Mouse (Mus musculus) midbrain, embryonic 15.5 days (tissue): ENCODE results near the gene Zfp143. TPM values are rescaled to one million over a fixed set of nuclear protein-coding genes. Genes with fewer than 3 reads are reported as not detected.

ENCODE experiments used
- ATAC-seq: fragments of 200-750 bp; cut with Nextera tagmentation; replicated peaks from 2 replicates; pipeline ENCODE4 v1.8.0; 2017; ENCODE audit warnings: moderate TSS enrichment
- H3K27ac ChIP-seq: fragments of 300-500 bp; sonication (generic); 2 replicates; pipeline ENCODE4 v1.5.1; 2015; ENCODE audit warnings: mild to moderate bottlenecking, inconsistent platforms
- H3K27me3 ChIP-seq: fragments of 300-500 bp; sonication (generic); replicated peaks from 2 replicates; pipeline ENCODE4 v1.6.1; 2015; ENCODE audit warnings: inconsistent platforms
- H3K36me3 ChIP-seq: fragments of 300-500 bp; sonication (generic); replicated peaks from 2 replicates; pipeline ENCODE4 v1.6.1; 2015; ENCODE audit warnings: inconsistent platforms
- H3K4me1 ChIP-seq: fragments of 300-500 bp; sonication (generic); 2 replicates; pipeline ENCODE4 v1.6.1; 2015; ENCODE audit warnings: inconsistent platforms
- H3K4me2 ChIP-seq: fragments of 300-500 bp; sonication (generic); 2 replicates; pipeline ENCODE4 v1.6.1; 2015; ENCODE audit warnings: inconsistent platforms, mild to moderate bottlenecking, moderate library complexity
- H3K4me3 ChIP-seq: fragments of 300-500 bp; sonication (generic); 2 replicates; pipeline ENCODE4 v1.5.1; 2015; ENCODE audit warnings: mild to moderate bottlenecking, inconsistent platforms
- H3K9ac ChIP-seq: fragments of 300-500 bp; sonication (generic); 2 replicates; pipeline ENCODE4 v1.6.1; 2015; ENCODE audit warnings: mild to moderate bottlenecking, inconsistent platforms
- H3K9me3 ChIP-seq: fragments of 300-500 bp; sonication (generic); 2 replicates; pipeline ENCODE4 v1.6.1; 2016; ENCODE audit warnings: inconsistent platforms
- WGBS: fragments of 180-500 bp; shearing (Covaris S2); methylation state at CpG from one replicate; pipeline ENCODE4 v1.1.7; 2015; ENCODE audit warnings: mixed read lengths; 5-methylcytosine and 5-hydroxymethylcytosine counted together
- polyA plus RNA-seq: library from polyadenylated mRNA; unstranded; fragments of >200 nt; fragmentation: Nextera tagmentation; extraction: Ambion mirVana; gene quantifications from 2 replicates; pipeline ENCODE4 v1.2.1, GENCODE M21; 2015

Zfp143 gene
- polyA plus RNA-seq, 1 experiment from 2014 or later: 16.2 TPM

- no peak for ATAC-seq
- WGBS: 19% methylated on average over 5 of the region's 5 CpGs
- H3K4me1 ChIP-seq: peaks cover 17% of the 10 kb centered on the region
Measured at GRCm38 (mm10) chr7:110060106-110060668, 830 bp upstream of the Zfp143 start.

GRCm38 (mm10) chr7:110060669-110061198, 283 bp upstream of the Zfp143 start:
- Histone ChIP-seq H3K36me3 (peaks cover 6% of the 10 kb centered on the region; the same call in 1 of the 2 replicates), H3K9ac (peak overlapping the region; percentile 83), H3K4me3 (peak overlapping the region; percentile 61), H3K4me2 (peak overlapping the region; percentile 62), H3K27ac (peak overlapping the region; percentile 99), H3K4me1 (peaks cover 17% of the 10 kb centered on the region), H3K9me3 (no peaks in the 10 kb centered on the region), H3K27me3 (no peaks in the 10 kb centered on the region)
- peak; percentile 40 for ATAC-seq
- under 1% methylated on average over 26 of the region's 26 CpGs for WGBS

More at GRCm38 (mm10) chr7:110060106-110060668, 830 bp upstream of the Zfp143 start:
- H3K36me3 ChIP-seq: peaks cover 6% of the 10 kb centered on the region; the same call in 1 of the 2 replicates
- H3K4me3 ChIP-seq: peak overlapping the region; percentile 61
- peak overlapping the region; percentile 62 for H3K4me2 ChIP-seq
- H3K27me3 ChIP-seq: no peaks in the 10 kb centered on the region
- peak overlapping the region; percentile 83 for H3K9ac ChIP-seq
- no peaks in the 10 kb centered on the region for H3K9me3 ChIP-seq
- peak overlapping the region; percentile 99 for H3K27ac ChIP-seq

- Histone ChIP-seq H3K9ac (peak overlapping the region; percentile 95), H3K4me2 (peak overlapping the region; percentile 55), H3K27ac (peak overlapping the region; percentile 99), H3K4me1 (peaks cover 17% of the 10 kb centered on the region), H3K36me3 (peaks cover 6% of the 10 kb centered on the region; the same call in 1 of the 2 replicates), H3K4me3 (peak overlapping the region; percentile 74), H3K9me3 (no peaks in the 10 kb centered on the region), H3K27me3 (no peaks in the 10 kb centered on the region)
- WGBS: under 1% methylated on average over 44 of the region's 48 CpGs
- no peak for ATAC-seq
Measured at GRCm38 (mm10) chr7:110061752-110062273, 796 bp downstream of the Zfp143 start.

GRCm38 (mm10) chr7:110063731-110064130, 2.7 kb downstream of the Zfp143 start:
- 98% methylated on average over 9 of the region's 9 CpGs for WGBS
- Histone ChIP-seq H3K4me1 (peaks cover 17% of the 10 kb centered on the region), H3K27ac (no peak overlapping the region), H3K27me3 (no peaks in the 10 kb centered on the region), H3K9ac (no peak overlapping the region), H3K4me2 (no peak overlapping the region), H3K36me3 (no peaks in the 10 kb centered on the region), H3K9me3 (no peaks in the 10 kb centered on the region), H3K4me3 (no peak overlapping the region)
- no peak for ATAC-seq

- Histone ChIP-seq H3K36me3 (peaks cover 16% of the 10 kb centered on the region), H3K4me3 (no peak overlapping the region), H3K9ac (no peak overlapping the region), H3K9me3 (no peaks in the 10 kb centered on the region), H3K27ac (no peak overlapping the region), H3K4me2 (no peak overlapping the region), H3K4me1 (no peaks in the 10 kb centered on the region), H3K27me3 (no peaks in the 10 kb centered on the region)
- WGBS: 90% methylated on average over 2 of the region's 2 CpGs
- no peak for ATAC-seq
Measured at GRCm38 (mm10) chr7:110069070-110069469, 8.1 kb downstream of the Zfp143 start.

GRCm38 (mm10) chr7:110078168-110078567, 17.2 kb downstream of the Zfp143 start:
- no peaks in the 10 kb centered on the region for H3K9me3 ChIP-seq
- H3K27ac ChIP-seq: no peak overlapping the region
- H3K4me1 ChIP-seq: no peaks in the 10 kb centered on the region
- 89% methylated on average over 5 of the region's 5 CpGs for WGBS
- no peaks in the 10 kb centered on the region for H3K27me3 ChIP-seq
- ATAC-seq: no peak
- H3K4me2 ChIP-seq: no peak overlapping the region
- H3K9ac ChIP-seq: no peak overlapping the region
- peaks cover 47% of the 10 kb centered on the region for H3K36me3 ChIP-seq
- no peak overlapping the region for H3K4me3 ChIP-seq

GRCm38 (mm10) chr7:110083386-110084165, 22.6 kb downstream of the Zfp143 start:
- Histone ChIP-seq H3K4me3 (no peak overlapping the region), H3K4me2 (no peak overlapping the region), H3K9me3 (no peaks in the 10 kb centered on the region), H3K4me1 (peaks cover 4% of the 10 kb centered on the region; the same call in 1 of the 2 replicates), H3K27me3 (no peaks in the 10 kb centered on the region), H3K36me3 (peaks cover 49% of the 10 kb centered on the region), H3K27ac (peak overlapping the region; percentile 34; the same call in 1 of the 2 replicates), H3K9ac (no peak overlapping the region)
- WGBS: 64% methylated on average over 13 of the region's 13 CpGs
- ATAC-seq: peak; percentile 62

GRCm38 (mm10) chr7:110085217-110085616, 24.2 kb downstream of the Zfp143 start:
- no peak overlapping the region for H3K27ac ChIP-seq
- H3K4me3 ChIP-seq: no peak overlapping the region
- H3K4me1 ChIP-seq: peaks cover 4% of the 10 kb centered on the region; the same call in 1 of the 2 replicates
- H3K4me2 ChIP-seq: no peak overlapping the region
- no peak overlapping the region for H3K9ac ChIP-seq
- H3K36me3 ChIP-seq: peaks cover 46% of the 10 kb centered on the region
- no peaks in the 10 kb centered on the region for H3K27me3 ChIP-seq
- ATAC-seq: no peak
- H3K9me3 ChIP-seq: no peaks in the 10 kb centered on the region

GRCm38 (mm10) chr7:110087914-110088313, 26.9 kb downstream of the Zfp143 start:
- Histone ChIP-seq H3K4me2 (no peak overlapping the region), H3K9me3 (no peaks in the 10 kb centered on the region), H3K27ac (no peak overlapping the region), H3K4me1 (peaks cover 4% of the 10 kb centered on the region; the same call in 1 of the 2 replicates), H3K4me3 (no peak overlapping the region), H3K36me3 (peaks cover 49% of the 10 kb centered on the region), H3K27me3 (no peaks in the 10 kb centered on the region), H3K9ac (no peak overlapping the region)
- no peak for ATAC-seq
- 88% methylated on average over 4 of the region's 4 CpGs for WGBS

- peak; percentile 60; the same call in 1 of the 2 replicates for ATAC-seq
Measured at GRCm38 (mm10) chr7:110091670-110092069, 30.7 kb downstream of the Zfp143 start.

GRCm38 (mm10) chr7:110096332-110096731, 35.3 kb downstream of the Zfp143 start:
- Histone ChIP-seq H3K4me1 (no peaks in the 10 kb centered on the region), H3K4me2 (no peak overlapping the region), H3K27ac (no peak overlapping the region), H3K9me3 (no peaks in the 10 kb centered on the region), H3K4me3 (no peak overlapping the region), H3K9ac (no peak overlapping the region), H3K36me3 (peaks cover 37% of the 10 kb centered on the region), H3K27me3 (no peaks in the 10 kb centered on the region)
- no peak for ATAC-seq
- 88% methylated on average over 4 of the region's 4 CpGs for WGBS

More at GRCm38 (mm10) chr7:110091670-110092069, 30.7 kb downstream of the Zfp143 start:
- Histone ChIP-seq H3K4me3 (no peak overlapping the region), H3K4me1 (no peaks in the 10 kb centered on the region), H3K27ac (no peak overlapping the region), H3K36me3 (peaks cover 55% of the 10 kb centered on the region), H3K27me3 (no peaks in the 10 kb centered on the region), H3K4me2 (no peak overlapping the region), H3K9ac (no peak overlapping the region), H3K9me3 (no peaks in the 10 kb centered on the region)
- 61% methylated on average over 7 of the region's 7 CpGs for WGBS

GRCm38 (mm10) chr7:110097106-110097793, 36.2 kb downstream of the Zfp143 start:
- no peaks in the 10 kb centered on the region for H3K27me3 ChIP-seq
- H3K27ac ChIP-seq: no peak overlapping the region
- no peak overlapping the region for H3K4me2 ChIP-seq
- H3K9ac ChIP-seq: no peak overlapping the region
- WGBS: 75% methylated on average over 7 of the region's 7 CpGs
- H3K9me3 ChIP-seq: no peaks in the 10 kb centered on the region
- no peaks in the 10 kb centered on the region for H3K4me1 ChIP-seq
- no peak for ATAC-seq
- H3K36me3 ChIP-seq: peaks cover 28% of the 10 kb centered on the region
- H3K4me3 ChIP-seq: no peak overlapping the region
